Mouse (Mus musculus): ENCODE data around the gene Leng9. TPM values are rescaled to one million over a fixed set of nuclear protein-coding genes. Genes with fewer than 3 reads are reported as not detected.

The Leng9 gene
- 0.76 TPM for polyA plus RNA-seq (2014; fragmentation: Illumina TruSeq; extraction: RNeasy Lipid Tissue Mini Kit (QIAGEN cat#74804); ENCODE audit: low read depth, low replicate concordance)

DNA sequence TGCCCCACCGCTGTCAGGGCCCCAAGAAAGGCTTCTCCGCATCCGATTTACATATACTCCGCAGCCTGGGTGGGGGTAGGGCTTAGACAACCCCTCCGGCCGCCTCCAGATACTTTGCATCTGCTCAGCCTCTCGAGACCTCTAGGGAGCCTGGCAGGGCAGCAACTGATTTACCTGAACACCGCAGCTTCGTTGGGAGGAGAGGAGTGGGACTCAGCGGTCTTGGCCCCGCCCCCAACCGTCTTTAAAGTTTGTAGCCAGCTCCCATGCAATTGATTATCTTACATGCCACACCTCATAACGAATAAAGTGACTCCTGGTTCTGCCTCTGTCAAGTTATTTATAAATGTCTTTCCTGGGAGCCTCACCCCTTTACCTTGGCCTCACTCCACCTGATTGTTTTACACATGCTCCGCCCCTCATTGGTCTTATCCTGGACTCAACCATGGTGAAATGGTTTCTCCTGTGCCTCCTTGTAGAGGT, at the start of gene Leng9:
TSS of gene Leng9 (minus strand) at position 316 of the 483 bp plus-strand sequence.

DNA sequence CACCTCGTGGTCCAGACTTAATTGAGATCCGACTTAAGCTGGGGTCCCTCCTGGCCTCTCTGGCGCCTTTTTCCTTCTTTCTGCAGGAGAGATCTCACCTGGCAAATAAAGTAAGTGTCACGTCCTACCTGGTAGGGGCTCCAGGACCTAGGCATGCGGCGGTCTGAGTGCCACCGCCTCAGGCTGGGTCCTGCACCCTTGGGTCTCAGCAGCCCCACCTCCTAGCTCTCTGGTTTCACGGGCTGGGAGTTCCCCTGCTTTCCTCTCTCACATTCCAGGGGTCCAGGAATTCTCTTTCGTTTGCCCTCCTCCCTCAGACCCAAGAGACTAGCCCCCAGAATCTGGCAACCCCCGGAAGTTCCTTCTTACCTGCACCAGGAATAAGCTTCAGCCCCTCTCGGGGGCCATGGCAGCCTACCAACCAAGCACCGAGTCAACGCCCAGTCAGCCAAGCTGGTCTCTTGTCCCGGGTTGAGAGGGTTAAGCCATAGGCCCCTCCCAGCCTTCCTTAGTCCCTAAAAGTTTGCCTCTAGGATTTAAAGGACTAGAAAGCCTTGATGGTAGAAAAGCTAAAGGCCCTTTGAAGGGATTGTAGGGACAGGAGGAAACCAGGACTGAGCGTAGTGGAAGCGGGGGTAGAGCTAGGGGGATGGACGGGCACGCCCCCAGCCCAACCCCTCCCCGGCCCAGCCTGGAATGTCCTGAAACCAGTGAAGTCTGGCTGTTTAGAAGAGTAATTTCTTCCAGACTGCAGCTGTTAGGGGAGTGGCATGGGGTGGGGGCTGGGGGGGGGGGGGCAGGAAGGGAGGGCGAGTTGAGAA, 14.1 kb upstream of the Leng9 start, which contains the start of gene Cdc42ep5:
TSS of gene Cdc42ep5 (minus strand) at position 771 of the 821 bp plus-strand sequence.

DNA sequence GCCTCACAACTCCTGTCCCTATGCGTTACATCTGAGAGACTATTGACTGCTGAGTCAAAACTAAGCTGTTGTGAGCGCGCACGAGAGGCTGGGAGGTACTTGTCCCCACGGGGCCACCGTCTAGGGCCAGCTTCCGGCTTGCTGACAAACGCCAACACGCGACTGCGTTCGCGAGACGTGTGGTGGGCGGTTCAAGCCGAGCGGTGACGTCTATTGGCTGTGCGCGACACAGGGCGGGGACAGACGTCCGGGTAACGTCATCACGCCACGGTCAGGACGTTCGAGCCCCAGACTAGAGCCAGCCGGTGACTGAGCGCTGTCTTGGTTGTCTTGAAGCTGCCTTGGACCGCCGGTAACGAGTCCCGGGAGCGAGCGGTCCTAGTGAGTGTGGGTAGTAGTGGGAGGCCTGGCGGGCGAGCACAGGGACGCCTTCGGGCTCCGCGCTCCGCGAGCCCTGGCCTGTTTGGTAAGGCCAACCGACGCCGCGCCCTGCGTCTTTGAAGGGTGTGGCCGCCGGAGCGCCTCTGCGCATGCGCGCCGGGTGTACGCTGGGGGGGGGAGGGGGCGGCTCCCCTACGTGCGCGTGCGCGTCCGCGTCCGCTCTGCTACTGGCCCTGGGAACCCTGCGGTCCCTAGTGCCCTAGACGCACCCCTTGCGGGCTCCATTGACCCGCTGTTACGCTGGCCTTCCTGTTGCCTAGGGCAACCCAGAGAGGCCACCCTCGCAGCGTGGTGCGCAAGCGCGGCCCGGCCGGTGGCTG, 13.2 kb downstream of the Leng9 start, which contains the start of gene Leng8:
TSS of gene Leng8 (plus strand) at position 269 of the 761 bp plus-strand sequence.

GRCm38 (mm10) chr7:4119344-4119902, 30.8 kb downstream of the Leng9 start, which contains the start of gene Ttyh1:
Gene Ttyh1, plus strand, starts transcription at chr7:4119408.

Other genes with a start within 250 kb of the Leng9 start
- not detected for gene Lilra6, start 234.9 kb downstream of the Leng9 start, polyA plus RNA-seq (2014; fragmentation: Illumina TruSeq; extraction: RNeasy Lipid Tissue Mini Kit (QIAGEN cat#74804); ENCODE audit: low read depth, low replicate concordance)
- 7.4 TPM for gene Lair1, start 87.2 kb downstream of the Leng9 start, polyA plus RNA-seq (2014; fragmentation: Illumina TruSeq; extraction: RNeasy Lipid Tissue Mini Kit (QIAGEN cat#74804); ENCODE audit: low read depth, low replicate concordance)
- 1.9 TPM for gene Ttyh1, start 31.0 kb downstream of the Leng9 start, polyA plus RNA-seq (2014; fragmentation: Illumina TruSeq; extraction: RNeasy Lipid Tissue Mini Kit (QIAGEN cat#74804); ENCODE audit: low read depth, low replicate concordance)
- gene Leng8, start 13.3 kb downstream of the Leng9 start, polyA plus RNA-seq (2014; fragmentation: Illumina TruSeq; extraction: RNeasy Lipid Tissue Mini Kit (QIAGEN cat#74804); ENCODE audit: low read depth, low replicate concordance), result 21.6 TPM
- gene Cdc42ep5, start 14.5 kb upstream of the Leng9 start, polyA plus RNA-seq (2014; fragmentation: Illumina TruSeq; extraction: RNeasy Lipid Tissue Mini Kit (QIAGEN cat#74804); ENCODE audit: low read depth, low replicate concordance), result not detected
- 6.6 TPM for gene Lilra5, start 87.4 kb upstream of the Leng9 start, polyA plus RNA-seq (2014; fragmentation: Illumina TruSeq; extraction: RNeasy Lipid Tissue Mini Kit (QIAGEN cat#74804); ENCODE audit: low read depth, low replicate concordance)
- gene Ncr1, start 187.3 kb upstream of the Leng9 start, polyA plus RNA-seq (2014; fragmentation: Illumina TruSeq; extraction: RNeasy Lipid Tissue Mini Kit (QIAGEN cat#74804); ENCODE audit: low read depth, low replicate concordance), result 0.70 TPM
- not detected for gene Gp6, start 247.4 kb upstream of the Leng9 start, polyA plus RNA-seq (2014; fragmentation: Illumina TruSeq; extraction: RNeasy Lipid Tissue Mini Kit (QIAGEN cat#74804); ENCODE audit: low read depth, low replicate concordance)

Data from adrenal gland, adult 10 weeks (tissue).